Mouse (Mus musculus) intestine, embryonic 15.5 days (tissue): ENCODE data around the gene Mybpc1. TPM values are rescaled to one million over a fixed set of nuclear protein-coding genes. Genes with fewer than 3 reads are reported as not detected.

Experiments
- ATAC-seq: fragments of 200-750 bp; cut with Nextera tagmentation; 2 replicates; pipeline ENCODE4 v1.8.0; 2017; ENCODE audit warnings: moderate TSS enrichment, moderate library complexity
- H3K27ac ChIP-seq: fragments of 300-500 bp; sonication (generic); 2 replicates; pipeline ENCODE4 v1.5.1; 2015; ENCODE audit warnings: mild to moderate bottlenecking, inconsistent platforms
- H3K27me3 ChIP-seq: fragments of 300-500 bp; sonication (generic); replicated peaks from 2 replicates; pipeline ENCODE4 v1.6.1; 2015; ENCODE audit warnings: inconsistent platforms
- H3K36me3 ChIP-seq: fragments of 300-500 bp; sonication (generic); 2 replicates; pipeline ENCODE4 v1.6.1; 2015; ENCODE audit warnings: inconsistent platforms
- H3K4me1 ChIP-seq: fragments of 300-500 bp; sonication (generic); replicated peaks from 2 replicates; pipeline ENCODE4 v1.6.1; 2015; ENCODE audit warnings: inconsistent platforms
- H3K4me2 ChIP-seq: fragments of 300-500 bp; sonication (generic); replicated peaks from 2 replicates; pipeline ENCODE4 v1.6.1; 2015; ENCODE audit warnings: mild to moderate bottlenecking, inconsistent platforms
- H3K4me3 ChIP-seq: fragments of 300-500 bp; sonication (generic); replicated peaks from 2 replicates; pipeline ENCODE4 v1.5.1; 2015; ENCODE audit warnings: inconsistent platforms
- H3K9ac ChIP-seq: fragments of 300-500 bp; sonication (generic); 2 replicates; pipeline ENCODE4 v1.6.1; 2015; ENCODE audit warnings: inconsistent platforms
- H3K9me3 ChIP-seq: fragments of 300-500 bp; sonication (generic); 2 replicates; pipeline ENCODE4 v1.6.1; 2016; ENCODE audit warnings: inconsistent platforms
- WGBS: fragments of 180-500 bp; shearing (Covaris S2); methylation state at CpG from one replicate; pipeline ENCODE4 v1.1.7; 2015; 5-methylcytosine and 5-hydroxymethylcytosine counted together
- polyA plus RNA-seq: library from polyadenylated mRNA; unstranded; fragments of >200 nt; fragmentation: Nextera tagmentation; extraction: Ambion mirVana; gene quantifications from 2 replicates; pipeline ENCODE4 v1.2.1, GENCODE M21; 2015

The Mybpc1 gene
- polyA plus RNA-seq, 1 experiment from 2014 or later, result 3.3 TPM

DNA sequence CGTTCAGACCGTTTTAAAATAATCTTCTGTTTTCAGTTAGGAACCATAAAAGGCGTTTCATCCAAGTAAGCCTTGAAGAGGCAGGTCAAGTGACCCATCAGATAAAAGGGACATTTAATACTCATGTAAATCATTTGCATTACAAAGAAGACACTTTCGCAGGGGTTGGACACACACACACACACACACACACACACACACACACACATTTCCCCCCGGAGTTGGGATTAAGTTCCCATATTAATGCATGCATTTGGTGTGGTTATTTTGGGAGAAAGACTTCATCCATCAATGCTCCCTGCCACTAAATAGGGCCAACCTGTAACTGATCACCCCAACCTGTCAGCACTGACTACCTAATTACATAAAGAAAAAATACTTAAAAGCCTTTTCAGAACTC, 1.7 kb downstream of the Mybpc1 start:
- Histone ChIP-seq H3K4me1 (no peaks in the 10 kb centered on the region), H3K9ac (no peak overlapping the region), H3K9me3 (no peaks in the 10 kb centered on the region), H3K4me2 (no peak overlapping the region), H3K36me3 (no peaks in the 10 kb centered on the region), H3K4me3 (no peak overlapping the region), H3K27ac (no peak overlapping the region), H3K27me3 (no peaks in the 10 kb centered on the region)
- ATAC-seq, result no peak
- 54% methylated on average over 5 of the region's 5 CpGs for WGBS

DNA sequence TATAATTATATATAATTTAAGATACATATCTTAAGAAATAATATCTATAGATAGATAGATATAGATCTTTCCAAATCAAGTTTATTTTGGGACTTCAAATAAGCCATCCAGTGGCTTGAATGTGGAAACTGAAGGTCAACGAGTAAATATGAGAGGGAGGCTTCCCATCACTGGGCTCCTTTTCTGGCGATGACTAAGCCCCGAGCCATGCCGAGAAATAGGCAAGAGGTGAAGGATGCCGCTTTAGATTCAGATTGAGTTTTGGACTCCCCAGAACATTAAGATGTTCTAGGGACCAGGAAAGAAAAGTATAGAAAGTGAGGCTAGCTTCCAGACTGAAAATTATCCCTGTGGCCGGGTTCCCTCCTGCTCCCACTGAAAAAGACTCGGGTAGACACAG, 4.4 kb downstream of the Mybpc1 start:
- no peaks in the 10 kb centered on the region for H3K9me3 ChIP-seq
- no peaks in the 10 kb centered on the region for H3K4me1 ChIP-seq
- H3K4me2 ChIP-seq, result no peak overlapping the region
- H3K36me3 ChIP-seq, result no peaks in the 10 kb centered on the region
- no peak for ATAC-seq
- no peak overlapping the region for H3K27ac ChIP-seq
- H3K27me3 ChIP-seq, result no peaks in the 10 kb centered on the region
- 87% methylated on average over 7 of the region's 7 CpGs for WGBS
- H3K9ac ChIP-seq, result no peak overlapping the region
- no peak overlapping the region for H3K4me3 ChIP-seq

DNA sequence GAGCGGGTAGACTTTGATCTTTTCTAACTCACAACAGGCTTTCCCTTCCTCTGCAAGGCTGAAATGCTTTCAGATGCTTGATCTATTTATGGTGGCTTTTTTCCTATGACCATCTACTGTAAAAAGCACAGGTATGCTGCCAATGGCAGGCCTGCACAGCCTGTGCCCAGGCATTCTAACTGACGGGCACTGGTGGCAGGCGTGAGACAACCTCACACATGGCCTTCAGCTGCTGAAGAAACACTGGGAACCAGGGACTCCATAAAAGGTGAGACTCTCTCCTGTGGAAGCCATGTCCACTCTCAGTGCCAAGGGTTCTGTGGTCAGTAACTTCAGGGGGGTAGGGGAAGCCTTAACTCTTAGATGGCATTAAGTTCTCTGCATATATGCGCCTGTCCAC, 12.6 kb downstream of the Mybpc1 start:
- Histone ChIP-seq H3K9ac (no peak overlapping the region), H3K27ac (no peak overlapping the region), H3K4me3 (no peak overlapping the region), H3K9me3 (no peaks in the 10 kb centered on the region), H3K4me1 (no peaks in the 10 kb centered on the region), H3K36me3 (no peaks in the 10 kb centered on the region), H3K27me3 (no peaks in the 10 kb centered on the region), H3K4me2 (no peak overlapping the region)
- no peak for ATAC-seq
- 95% methylated on average over 4 of the region's 4 CpGs for WGBS

DNA sequence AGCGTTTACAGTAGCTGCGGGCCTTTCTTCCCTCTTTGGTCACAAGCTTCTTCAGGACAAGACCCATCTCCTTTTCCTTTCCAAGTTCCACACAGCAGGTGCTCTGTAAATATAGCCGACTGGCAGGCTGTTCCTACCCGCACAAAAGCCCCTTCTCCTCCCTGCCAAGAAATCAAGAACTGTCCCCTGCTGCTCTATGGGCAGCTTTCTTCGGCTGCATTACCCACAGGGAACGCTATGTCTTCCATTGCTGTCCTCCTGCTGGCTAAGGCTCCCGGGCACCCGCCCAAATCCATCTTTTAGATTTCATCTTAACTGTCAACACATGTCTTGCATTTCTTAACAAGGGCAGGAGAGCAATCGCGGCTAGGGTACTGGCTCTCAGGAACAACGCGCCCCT, 13.9 kb downstream of the Mybpc1 start:
- Histone ChIP-seq H3K27ac (no peak overlapping the region), H3K36me3 (no peaks in the 10 kb centered on the region), H3K4me1 (no peaks in the 10 kb centered on the region), H3K27me3 (no peaks in the 10 kb centered on the region), H3K4me2 (no peak overlapping the region), H3K9me3 (no peaks in the 10 kb centered on the region), H3K9ac (no peak overlapping the region), H3K4me3 (no peak overlapping the region)
- 76% methylated on average over 12 of the region's 12 CpGs for WGBS
- no peak for ATAC-seq

DNA sequence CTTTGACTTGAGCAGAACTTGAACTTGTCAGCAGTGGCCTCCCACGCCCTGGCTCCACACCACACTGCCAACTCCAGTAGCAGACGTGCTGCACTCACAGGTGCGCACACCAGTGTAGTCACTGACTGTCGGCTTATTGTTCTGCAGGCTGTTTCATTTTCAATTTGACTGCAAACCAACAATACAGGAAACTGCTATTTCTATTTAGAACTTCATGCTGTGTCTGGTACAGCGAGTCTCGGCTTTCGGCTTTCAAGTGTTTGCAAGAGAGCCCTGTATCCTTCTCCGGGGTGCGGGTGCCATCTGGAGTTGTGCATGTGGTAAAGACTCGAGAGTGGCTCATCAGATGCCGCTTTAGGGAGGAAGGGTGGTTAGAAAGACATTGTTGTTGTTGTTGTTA, 20.5 kb downstream of the Mybpc1 start:
- Histone ChIP-seq H3K4me2 (no peak overlapping the region), H3K27me3 (no peaks in the 10 kb centered on the region), H3K27ac (no peak overlapping the region), H3K4me3 (no peak overlapping the region), H3K36me3 (no peaks in the 10 kb centered on the region), H3K9ac (no peak overlapping the region), H3K9me3 (no peaks in the 10 kb centered on the region), H3K4me1 (no peaks in the 10 kb centered on the region)
- 87% methylated on average over 11 of the region's 11 CpGs for WGBS
- no peak for ATAC-seq

DNA sequence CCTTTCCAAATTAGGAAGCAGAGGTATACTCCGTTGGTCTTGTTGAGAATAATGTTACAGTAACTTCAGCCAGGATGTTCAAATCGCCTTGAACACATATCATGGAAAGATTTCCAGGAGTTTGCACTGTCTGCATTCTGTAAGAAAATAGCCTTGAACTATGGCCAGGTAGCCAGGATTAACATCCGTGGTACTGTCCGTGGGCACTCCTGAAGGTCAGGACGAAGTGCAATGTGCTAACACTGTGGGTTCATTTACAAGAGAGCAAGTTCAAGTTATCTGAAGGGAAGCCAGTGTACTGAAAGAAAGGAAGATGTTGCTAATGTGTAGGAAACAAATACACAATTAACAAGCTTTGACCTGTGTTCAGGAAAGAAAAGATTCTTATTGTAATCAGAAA, 24.2 kb downstream of the Mybpc1 start:
- H3K9ac ChIP-seq, result no peak overlapping the region
- H3K27ac ChIP-seq, result no peak overlapping the region
- no peak for ATAC-seq
- 84% methylated on average over 5 of the region's 5 CpGs for WGBS
- H3K27me3 ChIP-seq, result no peaks in the 10 kb centered on the region
- H3K4me1 ChIP-seq, result no peaks in the 10 kb centered on the region
- no peak overlapping the region for H3K4me3 ChIP-seq
- no peaks in the 10 kb centered on the region for H3K36me3 ChIP-seq
- no peak overlapping the region for H3K4me2 ChIP-seq
- H3K9me3 ChIP-seq, result no peaks in the 10 kb centered on the region

DNA sequence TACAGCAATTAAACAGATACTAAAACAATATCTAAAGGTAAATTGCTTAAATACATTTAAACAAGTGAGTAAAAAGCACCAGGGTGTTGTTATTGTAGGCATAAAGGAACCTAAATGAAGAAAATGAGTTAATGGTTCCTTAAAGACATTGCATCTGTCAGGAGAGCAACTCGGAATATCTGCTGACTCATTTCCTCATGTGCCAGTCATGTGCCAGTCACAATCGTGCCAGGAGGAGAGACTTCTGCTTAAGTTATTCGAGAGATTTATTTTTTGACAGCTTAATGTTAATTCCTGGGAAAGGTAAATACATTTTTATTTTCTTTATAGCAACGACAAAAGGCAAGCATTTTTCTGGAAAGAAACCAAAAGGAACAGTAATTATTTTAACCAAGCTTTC, 26.3 kb downstream of the Mybpc1 start:
- Histone ChIP-seq H3K4me3 (no peak overlapping the region), H3K36me3 (no peaks in the 10 kb centered on the region), H3K27ac (no peak overlapping the region), H3K9ac (no peak overlapping the region), H3K27me3 (no peaks in the 10 kb centered on the region), H3K4me1 (no peaks in the 10 kb centered on the region), H3K4me2 (no peak overlapping the region), H3K9me3 (no peaks in the 10 kb centered on the region)
- 83% methylated on average over 4 of the region's 4 CpGs for WGBS
- no peak for ATAC-seq

DNA sequence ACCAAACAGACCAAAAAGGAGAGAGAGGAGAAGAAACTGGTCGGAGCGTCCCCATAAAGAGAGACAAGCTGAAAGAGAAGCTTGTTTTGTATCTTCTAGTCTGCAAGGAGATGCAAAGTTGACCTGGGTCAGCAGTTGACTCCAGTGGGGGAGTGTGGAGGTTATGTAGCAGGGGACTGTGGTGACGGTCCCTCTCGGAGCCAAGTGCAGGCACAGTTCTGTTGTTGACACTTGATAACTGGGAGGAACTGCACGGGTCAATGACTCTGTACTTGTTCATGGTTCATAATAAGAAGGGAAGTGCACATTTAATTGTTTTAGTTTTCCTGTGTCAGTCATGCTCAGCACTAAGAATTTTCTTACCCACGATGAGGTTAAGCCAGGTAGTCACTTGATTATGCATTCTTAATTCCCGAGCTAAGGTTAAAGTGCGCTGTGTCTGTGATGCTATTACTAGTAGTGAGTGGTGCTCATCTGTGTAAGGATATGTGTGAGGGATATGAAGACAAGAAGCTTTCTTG, 30.8 kb downstream of the Mybpc1 start:
- no peak for ATAC-seq
- Histone ChIP-seq H3K4me2 (no peak overlapping the region), H3K9me3 (no peaks in the 10 kb centered on the region), H3K27ac (no peak overlapping the region), H3K27me3 (no peaks in the 10 kb centered on the region), H3K9ac (no peak overlapping the region), H3K4me1 (no peaks in the 10 kb centered on the region), H3K36me3 (no peaks in the 10 kb centered on the region), H3K4me3 (no peak overlapping the region)
- WGBS, result 76% methylated on average over 8 of the region's 8 CpGs

DNA sequence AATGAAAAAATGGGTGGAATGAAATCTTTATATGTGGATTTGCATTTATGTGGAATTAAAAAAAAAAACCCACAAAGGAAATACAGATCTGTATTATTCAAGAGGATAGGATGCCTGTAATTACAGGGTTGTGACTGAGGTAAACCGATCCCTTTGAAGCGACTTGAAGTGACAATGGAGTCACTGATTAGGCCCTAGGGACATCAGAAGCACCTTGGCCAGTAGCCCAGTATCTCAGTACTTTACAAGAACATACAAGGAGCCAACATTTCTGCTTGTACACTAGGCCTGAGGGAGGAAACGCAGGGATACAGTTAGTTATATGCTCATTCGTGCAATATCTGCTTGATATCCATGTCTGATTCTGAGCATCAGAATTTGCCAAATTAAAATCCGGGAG, 32.8 kb downstream of the Mybpc1 start:
- 88% methylated on average over 5 of the region's 5 CpGs for WGBS
- Histone ChIP-seq H3K9ac (no peak overlapping the region), H3K27ac (no peak overlapping the region)

DNA sequence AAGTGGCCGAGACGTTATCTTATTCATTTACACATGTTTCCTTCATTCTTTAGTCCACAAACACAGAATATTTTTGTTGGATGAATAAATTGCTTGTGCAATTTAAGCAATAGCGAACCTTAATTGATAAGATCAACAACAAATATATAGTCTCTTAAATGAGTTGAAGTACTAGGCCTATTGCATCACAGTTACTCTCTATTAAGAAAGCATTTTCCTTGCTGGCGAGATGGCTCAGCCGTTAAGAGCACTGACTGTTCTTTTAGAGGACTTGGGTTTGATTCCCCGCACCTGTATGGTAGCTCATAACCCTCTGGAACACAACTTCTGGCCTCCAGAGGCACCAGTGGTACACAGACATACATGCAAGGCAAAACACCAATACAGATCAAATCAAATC, 47.9 kb downstream of the Mybpc1 start:
- ATAC-seq, result no peak
- no peak overlapping the region for H3K4me3 ChIP-seq
- 88% methylated on average over 6 of the region's 6 CpGs for WGBS
- H3K27me3 ChIP-seq, result no peaks in the 10 kb centered on the region
- no peak overlapping the region for H3K27ac ChIP-seq
- no peaks in the 10 kb centered on the region for H3K9me3 ChIP-seq
- no peaks in the 10 kb centered on the region for H3K36me3 ChIP-seq
- no peaks in the 10 kb centered on the region for H3K4me1 ChIP-seq
- H3K4me2 ChIP-seq, result no peak overlapping the region
- no peak overlapping the region for H3K9ac ChIP-seq

More for the DNA sequence above, 32.8 kb downstream of the Mybpc1 start:
- Histone ChIP-seq H3K36me3 (no peaks in the 10 kb centered on the region), H3K4me3 (no peak overlapping the region), H3K27me3 (no peaks in the 10 kb centered on the region), H3K4me2 (no peak overlapping the region), H3K9me3 (no peaks in the 10 kb centered on the region), H3K4me1 (no peaks in the 10 kb centered on the region)
- ATAC-seq, result no peak

DNA sequence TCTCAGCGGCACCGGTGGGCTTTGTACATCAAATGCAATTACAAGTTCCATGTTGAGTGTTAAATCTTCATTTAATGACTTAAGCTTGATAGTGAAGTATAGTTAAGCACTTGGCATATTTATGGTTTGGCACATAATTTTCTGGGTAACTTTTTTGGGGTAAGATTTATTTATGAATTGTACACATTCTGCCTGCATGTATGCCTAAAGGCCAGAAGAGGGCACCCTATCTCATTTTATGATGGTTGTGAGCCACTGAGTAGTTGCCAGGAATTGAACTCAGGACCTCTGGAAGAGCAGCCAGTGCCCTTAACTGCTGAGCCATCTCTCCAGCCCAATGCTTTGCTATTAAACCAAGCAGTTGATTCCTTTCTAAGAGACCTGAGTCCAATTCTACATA, 52.2 kb downstream of the Mybpc1 start:
- Histone ChIP-seq H3K9me3 (no peaks in the 10 kb centered on the region), H3K36me3 (no peaks in the 10 kb centered on the region), H3K27me3 (no peaks in the 10 kb centered on the region), H3K27ac (no peak overlapping the region), H3K4me1 (no peaks in the 10 kb centered on the region), H3K9ac (no peak overlapping the region), H3K4me2 (no peak overlapping the region), H3K4me3 (no peak overlapping the region)
- WGBS, result 95% methylated on average over 2 of the region's 2 CpGs
- ATAC-seq, result no peak

DNA sequence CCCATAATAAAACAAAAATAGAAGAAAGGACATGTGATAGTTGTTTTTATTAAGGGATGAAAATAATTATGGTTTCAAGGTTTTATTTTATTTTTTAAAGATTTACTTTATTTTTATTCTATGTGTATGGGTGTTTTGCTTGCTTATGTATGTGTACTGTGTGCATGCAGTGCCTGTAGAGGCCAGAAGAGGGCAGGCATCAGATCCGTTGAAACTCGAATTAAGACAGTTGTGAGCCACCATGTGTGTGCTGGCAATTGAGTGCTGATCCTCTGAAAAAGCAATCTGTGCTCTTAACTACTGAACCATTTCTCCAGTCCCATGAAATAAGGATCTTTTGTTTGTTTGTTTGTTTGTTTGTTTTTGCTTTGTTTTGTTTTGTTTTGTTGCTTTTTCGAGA, 54.7 kb downstream of the Mybpc1 start:
- Histone ChIP-seq H3K4me2 (no peak overlapping the region), H3K9me3 (no peaks in the 10 kb centered on the region), H3K36me3 (no peaks in the 10 kb centered on the region), H3K9ac (no peak overlapping the region), H3K4me1 (no peaks in the 10 kb centered on the region), H3K4me3 (no peak overlapping the region), H3K27ac (no peak overlapping the region), H3K27me3 (no peaks in the 10 kb centered on the region)
- 78% methylated on average over 3 of the region's 3 CpGs for WGBS
- ATAC-seq, result no peak

DNA sequence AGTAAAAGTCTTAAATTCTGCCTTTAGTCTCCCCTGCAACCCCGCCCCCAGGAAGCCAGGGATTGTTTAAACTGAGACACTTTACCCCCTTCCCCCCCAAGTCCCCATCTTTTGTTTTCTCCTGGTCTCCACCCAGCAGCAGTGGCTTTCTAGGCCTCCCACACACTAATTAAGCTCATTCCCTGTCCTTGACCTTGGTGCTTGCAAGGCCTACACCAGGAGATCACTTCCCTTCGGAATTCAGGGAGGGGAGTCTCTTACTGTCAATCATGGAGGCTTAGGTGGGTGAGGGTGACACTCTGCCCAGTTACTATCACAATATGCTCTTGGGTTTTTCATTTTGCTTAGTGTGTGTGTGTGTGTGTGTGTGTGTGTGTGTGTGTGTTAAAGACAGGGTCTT, 57.3 kb downstream of the Mybpc1 start:
- H3K4me1 ChIP-seq, result no peaks in the 10 kb centered on the region
- no peaks in the 10 kb centered on the region for H3K36me3 ChIP-seq
- no peak overlapping the region for H3K4me2 ChIP-seq
- WGBS, result 51% methylated on average over 2 of the region's 2 CpGs
- H3K27ac ChIP-seq, result no peak overlapping the region
- H3K4me3 ChIP-seq, result no peak overlapping the region
- ATAC-seq, result no peak
- no peak overlapping the region for H3K9ac ChIP-seq
- no peaks in the 10 kb centered on the region for H3K9me3 ChIP-seq
- no peaks in the 10 kb centered on the region for H3K27me3 ChIP-seq

DNA sequence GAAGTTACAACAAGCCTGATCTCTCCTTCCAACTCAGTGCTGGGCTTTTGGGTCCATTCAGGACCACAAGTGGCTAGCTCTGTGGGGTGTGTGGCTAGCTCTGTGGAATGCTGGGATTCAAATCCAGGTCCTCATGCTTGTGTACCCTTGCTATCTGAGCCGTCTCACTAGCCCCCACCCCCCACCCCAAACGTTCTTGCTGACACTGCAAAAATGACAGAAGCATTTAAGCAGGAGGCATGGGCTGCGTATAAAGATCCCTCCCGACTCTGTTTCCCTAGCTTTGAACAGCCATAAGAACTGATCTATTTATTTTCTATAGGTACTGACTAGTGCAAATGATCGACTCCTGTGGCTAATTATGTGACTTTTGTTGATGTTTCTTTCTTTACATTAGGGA, 74.3 kb downstream of the Mybpc1 start:
- no peaks in the 10 kb centered on the region for H3K9me3 ChIP-seq
- H3K4me2 ChIP-seq, result no peak overlapping the region
- no peak overlapping the region for H3K27ac ChIP-seq
- 66% methylated on average over 5 of the region's 5 CpGs for WGBS
- no peak overlapping the region for H3K9ac ChIP-seq
- no peaks in the 10 kb centered on the region for H3K36me3 ChIP-seq
- H3K4me3 ChIP-seq, result no peak overlapping the region
- H3K27me3 ChIP-seq, result no peaks in the 10 kb centered on the region
- no peaks in the 10 kb centered on the region for H3K4me1 ChIP-seq
- ATAC-seq, result no peak
